Mouse (Mus musculus) spleen, postnatal 14 days (tissue): ENCODE measurements around the gene Lnx2.
A peak's percentile ranks its signal among the peaks of the same experiment; 100 is the strongest.

Source experiments
- DNase-seq, 2 experiments: peaks; one replicate each; pipeline ENCODE4 v3.0.0; 2021 to 2022; ENCODE audit warnings: low spot score in 2 of 2

Lnx2 gene

GRCm38 (mm10) chr5:147077305-147078034 is 1.1 kb upstream of the Lnx2 start:
- peak; percentile 92 to 93 for DNase-seq

GRCm38 (mm10) chr5:147076799-147077165 is 396 bp upstream of the Lnx2 start, which contains the start of gene Polr1d:
Gene Polr1d, plus strand, starts transcription at chr5:147077050.
- no peak for DNase-seq

GRCm38 (mm10) chr5:147075103-147076025 is 1.0 kb downstream of the Lnx2 start:
- DNase-seq, result no peak

- DNase-seq, result no peak
Observed at GRCm38 (mm10) chr5:147073805-147074204, 2.6 kb downstream of the Lnx2 start.

- DNase-seq, result no peak
Observed at GRCm38 (mm10) chr5:147071886-147072285, 4.5 kb downstream of the Lnx2 start.

GRCm38 (mm10) chr5:147070791-147071516 is 5.4 kb downstream of the Lnx2 start:
- no peak for DNase-seq

GRCm38 (mm10) chr5:147068876-147069275 is 7.5 kb downstream of the Lnx2 start:
- DNase-seq, result no peak

- no peak for DNase-seq
Observed at GRCm38 (mm10) chr5:147066965-147067364, 9.4 kb downstream of the Lnx2 start.

GRCm38 (mm10) chr5:147066129-147066528 is 10.3 kb downstream of the Lnx2 start:
- DNase-seq, result no peak

GRCm38 (mm10) chr5:147063215-147063661 is 13.1 kb downstream of the Lnx2 start:
- no peak for DNase-seq

GRCm38 (mm10) chr5:147060024-147060423 is 16.4 kb downstream of the Lnx2 start:
- DNase-seq, result peak in 1 of 2 experiments; percentile 31

- DNase-seq, result no peak
Observed at GRCm38 (mm10) chr5:147059319-147059718, 17.1 kb downstream of the Lnx2 start.

GRCm38 (mm10) chr5:147058661-147059060 is 17.7 kb downstream of the Lnx2 start:
- no peak for DNase-seq

- no peak for DNase-seq
Observed at GRCm38 (mm10) chr5:147057626-147058414, 18.6 kb downstream of the Lnx2 start.

- no peak for DNase-seq
Observed at GRCm38 (mm10) chr5:147056712-147057290, 19.6 kb downstream of the Lnx2 start.

GRCm38 (mm10) chr5:147055572-147056245 is 20.7 kb downstream of the Lnx2 start:
- no peak for DNase-seq

GRCm38 (mm10) chr5:147054747-147055270 is 21.6 kb downstream of the Lnx2 start:
- no peak for DNase-seq

GRCm38 (mm10) chr5:147054328-147054727 is 22.1 kb downstream of the Lnx2 start:
- DNase-seq, result no peak

GRCm38 (mm10) chr5:147053481-147053880 is 22.9 kb downstream of the Lnx2 start:
- no peak for DNase-seq

- DNase-seq, result no peak
Observed at GRCm38 (mm10) chr5:147053071-147053470, 23.3 kb downstream of the Lnx2 start.
